Mouse (Mus musculus): ENCODE data around the gene Ppt2.

Gene Ppt2

DNA sequence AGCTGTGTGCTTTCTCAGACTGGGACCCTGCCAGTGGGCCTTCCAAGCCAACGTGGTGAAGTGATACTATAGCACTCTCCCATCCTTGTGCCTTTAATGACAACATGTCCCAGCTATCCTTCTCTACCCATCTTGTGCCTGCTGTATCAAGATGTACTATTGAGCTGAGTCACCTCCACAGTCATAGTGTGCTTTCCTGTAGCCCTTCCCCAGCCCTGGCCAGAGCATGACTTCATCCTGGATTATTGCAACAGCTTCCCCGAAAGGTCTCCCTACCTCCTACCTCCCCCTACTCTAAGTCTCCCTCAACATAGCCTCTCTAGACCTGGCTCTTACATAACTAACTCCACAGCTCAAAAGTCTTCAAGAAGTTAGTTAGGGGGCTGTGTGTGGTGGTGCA lies 7.4 kb upstream of the Ppt2 start:
- no peak for DNase-seq

DNA sequence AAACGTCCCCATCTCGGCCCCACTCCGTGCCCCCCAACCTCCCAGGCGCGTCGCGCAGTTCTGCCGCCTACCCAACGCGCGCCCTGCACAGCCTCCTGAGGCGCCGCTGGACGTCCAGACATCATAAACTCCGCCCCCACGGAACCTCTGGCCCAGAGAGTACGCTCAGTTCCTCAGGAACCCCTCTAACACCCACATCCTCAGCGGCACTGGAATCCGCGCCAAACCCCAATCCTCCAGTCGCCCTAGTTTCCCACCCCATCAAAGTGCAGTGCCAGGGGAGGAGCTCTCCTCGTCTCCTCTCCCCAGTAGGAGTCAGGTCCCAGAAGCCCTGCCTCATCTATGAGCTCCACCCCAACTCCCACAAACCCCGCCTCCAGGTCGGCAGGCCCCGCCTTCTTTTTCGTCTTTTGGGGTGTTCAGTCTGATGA lies 4.0 kb upstream of the Ppt2 start:
- peak; percentile 76 for DNase-seq

DNA sequence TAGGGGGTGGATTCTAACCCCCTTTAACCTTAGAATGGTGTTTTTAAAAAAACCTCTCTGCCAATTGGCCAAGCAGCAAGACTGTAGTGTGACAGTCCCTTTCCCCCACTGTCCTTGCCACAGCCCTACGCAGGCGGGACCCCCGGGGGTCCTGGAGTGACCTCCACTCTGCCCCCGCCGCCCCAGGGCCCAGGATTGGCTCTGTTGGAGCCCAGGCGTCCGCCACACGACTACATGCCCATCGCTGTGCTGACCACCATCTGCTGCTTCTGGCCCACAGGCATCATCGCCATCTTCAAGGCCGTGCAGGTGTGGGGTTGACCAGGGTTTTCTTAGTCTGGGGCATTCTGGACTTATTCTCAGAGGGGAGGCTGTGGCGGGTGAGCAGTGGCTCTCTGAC lies 3.3 kb upstream of the Ppt2 start:
- peak; percentile 19 for DNase-seq

DNA sequence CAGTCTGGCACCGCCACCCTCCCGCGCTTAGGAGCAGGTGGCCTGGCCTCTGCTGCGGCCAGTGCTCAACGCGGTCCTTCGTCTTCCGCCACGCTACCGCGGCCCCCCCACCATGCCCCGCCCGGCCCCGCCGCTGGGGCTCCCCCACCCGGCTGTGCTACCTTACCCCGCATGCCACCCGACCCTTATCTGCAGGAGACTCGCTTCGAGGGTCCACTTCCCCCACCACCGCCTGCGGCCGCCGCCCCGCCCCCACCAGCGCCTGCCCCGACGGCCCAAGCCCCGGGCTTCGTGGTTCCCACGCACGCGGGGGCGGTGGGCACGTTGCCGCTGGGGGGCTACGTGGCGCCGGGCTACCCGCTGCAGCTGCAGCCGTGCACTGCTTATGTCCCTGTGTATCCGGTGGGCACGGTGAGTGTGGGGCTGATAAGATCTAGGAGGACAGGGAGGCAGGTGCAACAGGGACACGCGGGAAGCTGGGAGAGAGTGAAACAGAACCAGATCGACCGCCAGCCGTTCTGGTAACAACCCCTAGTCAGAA lies 2.5 kb upstream of the Ppt2 start:
- DNase-seq: peak; percentile 64

DNA sequence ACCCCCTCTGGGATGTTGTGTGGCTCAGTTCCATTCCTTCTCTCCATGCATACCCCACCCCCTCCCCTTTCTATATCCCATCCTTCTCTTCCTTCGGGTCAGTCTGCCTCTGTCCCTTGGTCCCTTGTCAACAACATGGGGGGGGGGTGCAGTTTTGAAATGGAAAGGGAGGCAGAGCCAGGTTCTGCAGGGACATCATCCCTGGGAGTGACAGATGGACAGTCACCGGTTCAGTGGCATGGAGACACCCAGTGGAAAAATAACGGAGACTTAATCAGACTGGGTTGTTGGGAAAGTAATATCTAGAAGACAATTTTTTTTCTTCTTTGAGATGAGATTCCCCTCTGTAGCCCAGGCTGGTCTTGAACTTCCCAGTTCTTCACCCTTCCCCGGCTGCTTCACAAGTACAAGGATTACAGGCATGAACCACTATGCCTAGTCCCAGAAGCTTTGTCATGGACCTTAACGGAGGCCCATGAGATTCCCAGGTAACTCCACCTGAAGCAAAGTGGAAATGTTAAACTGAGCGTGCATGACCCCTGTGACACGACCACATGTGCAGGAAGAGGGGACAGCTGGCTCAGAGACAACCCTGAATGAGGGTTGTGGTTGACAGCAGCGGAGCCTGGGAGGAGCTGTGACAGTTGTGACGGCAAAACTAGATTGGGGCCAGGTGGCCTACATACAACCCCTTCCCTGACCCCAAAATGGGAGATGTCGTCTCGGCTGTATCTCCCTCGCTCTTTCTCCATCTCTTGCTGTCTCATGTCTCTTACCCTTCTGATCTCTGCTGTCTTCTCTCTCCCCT lies 1.7 kb upstream of the Ppt2 start:
- DNase-seq: peak; percentile 14

DNA sequence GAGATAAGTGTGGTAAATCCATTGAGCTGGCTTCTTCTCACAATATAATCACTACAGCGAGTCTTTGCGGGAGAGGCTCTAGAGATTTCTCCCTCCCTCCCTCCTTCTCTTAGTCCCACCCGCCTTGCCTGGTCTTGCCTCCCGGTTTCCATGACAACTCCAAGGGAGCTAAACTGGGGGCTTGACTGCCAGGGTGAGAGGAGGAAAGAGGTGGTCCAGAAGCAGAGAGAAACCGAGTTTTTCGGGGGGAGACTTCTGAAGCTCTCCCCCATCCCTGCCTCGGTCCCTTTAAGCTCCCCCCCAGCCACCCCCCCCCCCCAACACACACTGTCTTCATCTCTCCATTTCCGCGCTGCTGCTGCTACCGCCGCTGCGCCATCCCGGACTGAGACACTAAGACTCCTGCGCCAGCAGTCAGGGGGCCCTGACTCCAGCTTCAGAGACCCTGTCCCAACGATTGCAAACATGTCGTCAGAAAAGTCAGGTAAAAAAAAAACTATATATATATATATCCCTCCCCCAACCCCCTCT lies 976 bp upstream of the Ppt2 start, which contains the start of gene Prrt1:
Prrt1 (plus strand) TSS at position 313 of the 531 bp plus-strand sequence.
- DNase-seq: peak; percentile 50

DNA sequence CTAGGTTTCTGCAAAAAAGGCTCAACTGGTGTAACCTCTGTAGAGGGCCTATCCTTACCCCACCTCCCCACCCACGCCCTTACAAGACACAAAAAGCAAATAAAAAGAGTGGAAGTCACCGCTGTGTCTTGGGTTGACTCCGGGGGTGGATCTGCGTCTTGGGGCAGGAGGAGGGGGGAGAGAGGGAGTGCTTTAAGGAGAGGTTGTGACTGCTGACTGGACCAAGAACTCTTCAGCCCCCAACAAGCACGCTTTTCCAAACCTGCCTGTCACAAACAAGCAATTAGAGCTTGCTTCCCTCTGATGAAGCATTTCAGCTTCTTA lies 296 bp upstream of the Ppt2 start:
- DNase-seq: peak; percentile 6

DNA sequence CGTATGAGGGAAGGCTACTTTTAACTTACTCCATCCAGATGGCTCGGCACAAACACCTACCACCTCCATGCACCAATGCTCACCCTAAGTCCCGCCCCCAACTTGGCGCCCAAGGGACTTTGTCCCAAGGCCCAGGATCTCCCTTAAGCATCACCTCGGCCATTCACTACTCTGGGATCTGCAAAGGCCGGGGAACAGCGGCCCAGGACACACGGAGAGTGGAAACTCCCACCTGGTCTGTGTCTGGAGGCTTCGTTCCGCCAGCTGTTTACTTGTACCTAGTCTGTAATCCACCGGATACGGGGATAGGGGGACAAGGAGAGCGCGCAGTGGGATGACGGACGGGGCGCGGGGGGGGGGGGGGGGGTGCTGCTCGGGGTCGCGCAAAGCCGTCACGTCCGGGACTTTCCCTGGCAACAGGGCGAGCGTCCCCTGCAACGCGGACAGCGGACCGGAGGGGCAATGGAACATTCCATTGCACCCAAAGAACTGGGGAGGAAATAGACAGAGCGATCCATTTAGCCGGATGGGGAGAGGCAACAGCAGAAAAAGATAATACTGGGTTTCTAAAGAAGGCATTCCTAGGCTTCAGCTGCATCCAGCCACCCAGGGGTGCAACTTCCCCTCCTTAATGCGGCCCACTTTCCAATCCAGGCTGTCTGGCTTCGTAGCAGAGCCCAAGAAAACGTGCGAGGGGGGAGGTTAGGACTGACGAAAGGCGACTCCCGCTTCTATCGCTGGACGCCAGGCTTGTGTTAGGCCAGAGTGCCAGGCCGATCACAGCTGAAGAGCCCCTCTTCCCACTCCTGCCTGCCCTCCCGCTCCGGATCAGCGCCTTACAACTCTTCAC lies 992 bp downstream of the Ppt2 start:
- peak; percentile 87 for DNase-seq

DNA sequence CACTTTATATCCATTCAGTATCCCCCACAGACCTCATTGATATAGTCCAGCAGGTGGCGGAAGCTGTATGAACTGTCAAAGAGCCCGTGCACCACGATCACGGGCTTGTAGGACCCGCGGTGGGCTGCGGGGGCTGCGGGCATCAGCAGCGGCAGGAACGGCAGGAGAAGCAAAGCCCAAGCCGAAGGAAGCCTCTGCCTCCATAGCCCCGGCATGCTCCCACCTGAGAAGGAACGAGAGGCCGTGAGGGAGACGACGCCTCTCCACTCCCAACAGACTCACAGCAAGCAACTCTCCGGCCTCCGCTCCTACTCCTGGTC lies 1.6 kb downstream of the Ppt2 start:
- DNase-seq: peak; percentile 42

DNA sequence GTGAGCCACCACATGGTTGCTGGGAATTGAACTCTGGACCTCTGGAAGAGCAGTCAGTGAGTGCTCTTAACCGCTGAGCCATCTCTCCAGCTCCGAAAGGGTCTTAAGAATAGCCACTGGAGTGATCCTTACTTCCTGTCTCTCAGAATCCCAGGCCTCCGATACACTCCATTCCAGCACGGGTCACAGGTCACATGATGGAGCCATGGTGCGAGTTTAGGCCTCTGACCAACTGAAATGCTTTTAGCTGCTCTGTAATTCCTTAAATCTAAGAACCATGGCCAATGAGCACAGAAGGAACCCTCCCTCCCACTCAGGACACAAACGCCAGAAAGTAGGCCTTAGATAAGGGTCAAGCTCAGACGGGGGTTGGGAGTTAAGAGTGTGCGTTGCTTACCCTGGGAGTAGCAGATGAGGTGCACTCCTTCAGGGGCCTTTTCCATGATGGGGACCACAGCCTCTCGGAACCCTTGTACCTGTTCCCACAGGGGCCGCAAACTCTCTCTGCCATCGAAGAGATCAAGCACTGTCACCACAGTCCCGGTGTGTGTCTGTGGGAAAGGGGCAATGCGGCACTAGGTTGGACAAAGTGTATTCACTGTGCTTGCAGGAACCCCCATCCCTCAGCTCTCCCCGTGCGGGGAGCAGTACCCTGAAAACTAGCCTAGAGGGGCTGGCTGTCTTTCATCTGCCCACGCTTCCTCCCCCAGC lies 2.1 kb downstream of the Ppt2 start:
- no peak for DNase-seq

DNA sequence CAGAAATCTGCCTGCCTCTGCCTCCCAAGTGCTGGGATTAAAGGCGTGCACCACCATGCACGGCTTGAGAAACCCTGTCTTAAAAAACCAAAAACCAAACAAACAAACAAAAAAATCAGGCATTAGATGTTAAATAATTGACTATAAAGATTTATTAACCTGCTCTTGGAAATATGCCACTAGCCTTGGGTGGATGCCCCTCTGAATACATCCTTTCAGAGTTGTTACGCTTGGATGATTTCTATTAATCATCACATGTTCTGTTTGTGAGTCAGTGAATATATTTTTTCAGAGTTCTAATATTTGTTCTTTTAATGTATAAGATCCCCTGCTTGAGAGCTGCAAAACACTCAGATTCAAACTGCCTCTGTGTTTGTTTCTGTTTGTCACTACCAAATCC lies 3.3 kb downstream of the Ppt2 start:
- DNase-seq: no peak

DNA sequence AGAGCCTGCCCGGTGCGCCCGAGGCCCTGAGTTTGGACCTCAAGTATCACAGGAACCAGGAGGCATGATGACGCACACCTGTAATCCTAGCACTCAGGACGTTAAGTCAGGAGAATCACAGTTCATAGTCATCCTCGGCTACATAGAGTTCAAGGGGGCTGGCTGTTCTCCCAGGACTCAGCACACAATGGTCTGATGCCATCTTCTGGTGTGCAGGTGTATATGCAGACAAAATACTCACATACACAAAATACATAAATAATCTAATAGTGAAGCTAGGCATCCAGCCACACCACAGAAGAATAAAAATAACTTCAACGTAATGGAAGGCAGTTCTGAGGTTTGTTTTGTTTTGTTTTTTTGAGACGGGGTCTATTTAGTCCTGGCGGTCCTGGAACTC lies 5.1 kb downstream of the Ppt2 start:
- peak; percentile 2 for DNase-seq

DNA sequence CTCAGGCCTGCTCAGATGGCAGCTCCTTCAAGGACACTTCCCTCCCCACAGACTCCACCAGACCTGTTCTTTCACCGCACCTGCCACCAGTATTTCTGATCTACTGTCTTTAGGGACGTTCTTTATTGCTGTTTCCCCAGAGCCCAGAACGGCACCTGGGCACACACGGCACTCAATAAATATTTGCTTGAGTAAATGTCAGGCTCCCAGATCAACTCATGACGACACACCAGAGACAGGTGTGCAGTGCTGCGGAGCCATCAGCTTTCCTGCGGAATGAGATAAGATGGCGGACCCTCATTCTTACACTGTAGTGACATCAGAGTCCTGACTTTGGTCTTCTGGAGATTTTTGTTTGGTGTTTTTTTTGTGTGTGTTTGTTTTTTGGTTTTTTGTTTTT lies 7.3 kb downstream of the Ppt2 start:
- no peak for DNase-seq

DNA sequence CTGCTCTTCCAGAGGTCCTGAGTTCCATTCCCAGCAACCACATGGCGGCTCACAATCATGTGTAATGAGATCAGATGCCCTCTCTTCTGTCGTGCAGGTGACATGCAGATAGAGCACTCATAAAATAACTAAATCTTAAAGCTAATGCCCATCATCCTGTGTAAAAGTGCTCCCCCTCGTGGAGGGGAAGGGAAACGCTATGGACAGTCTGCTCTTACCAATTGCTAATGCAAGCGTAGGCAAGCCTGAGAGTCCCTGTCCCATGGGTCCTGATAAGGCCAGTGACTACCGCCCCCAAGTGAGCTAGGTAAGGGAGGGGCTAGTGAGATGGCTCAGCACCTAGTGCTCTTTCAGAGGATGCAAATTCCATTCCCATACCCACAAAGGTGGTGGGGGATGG lies 9.3 kb downstream of the Ppt2 start:
- peak; percentile 42 for DNase-seq

DNA sequence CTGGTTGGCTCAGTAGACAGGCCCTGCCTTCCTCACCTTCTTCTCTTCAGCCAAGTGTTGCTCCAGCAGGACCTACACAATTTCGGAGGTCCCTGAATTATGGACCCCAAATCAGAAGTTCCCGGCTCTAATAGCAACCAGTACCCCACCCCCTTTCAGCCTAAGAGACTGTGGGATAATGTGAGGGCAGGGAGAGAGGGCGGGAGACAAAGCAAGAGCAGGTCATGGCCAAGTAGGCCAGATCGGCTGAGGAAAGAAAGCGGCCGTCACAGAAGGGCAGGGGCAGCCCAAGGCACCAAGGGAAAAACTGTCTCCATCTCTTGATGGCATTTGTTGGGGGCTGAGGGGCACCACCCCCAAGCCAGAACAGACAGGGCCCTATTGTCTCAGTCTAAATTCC lies 12.4 kb downstream of the Ppt2 start, which contains the start of gene Egfl8:
Egfl8 (minus strand) TSS at position 101 of the 400 bp plus-strand sequence.
- DNase-seq: no peak

DNA sequence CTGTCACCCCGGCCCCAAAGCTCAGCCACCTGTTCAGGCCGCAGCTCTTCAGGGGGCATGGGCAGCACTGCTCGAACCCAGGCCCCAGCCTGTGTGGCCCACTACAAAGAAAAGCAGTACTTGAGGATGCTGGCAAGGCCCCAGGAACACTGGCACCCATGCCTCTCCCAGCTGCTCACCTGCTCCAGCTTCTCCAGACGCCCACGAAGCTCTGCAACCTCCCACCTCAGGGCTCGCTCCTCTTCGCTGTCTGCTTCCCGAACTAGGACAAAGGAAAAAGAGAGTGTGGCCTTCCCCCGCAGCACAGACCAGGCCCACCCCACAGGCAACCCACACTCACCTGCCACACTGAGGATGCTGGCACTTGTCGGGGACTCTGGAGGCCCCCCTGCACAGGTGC lies 14.5 kb downstream of the Ppt2 start:
- DNase-seq: no peak

DNA sequence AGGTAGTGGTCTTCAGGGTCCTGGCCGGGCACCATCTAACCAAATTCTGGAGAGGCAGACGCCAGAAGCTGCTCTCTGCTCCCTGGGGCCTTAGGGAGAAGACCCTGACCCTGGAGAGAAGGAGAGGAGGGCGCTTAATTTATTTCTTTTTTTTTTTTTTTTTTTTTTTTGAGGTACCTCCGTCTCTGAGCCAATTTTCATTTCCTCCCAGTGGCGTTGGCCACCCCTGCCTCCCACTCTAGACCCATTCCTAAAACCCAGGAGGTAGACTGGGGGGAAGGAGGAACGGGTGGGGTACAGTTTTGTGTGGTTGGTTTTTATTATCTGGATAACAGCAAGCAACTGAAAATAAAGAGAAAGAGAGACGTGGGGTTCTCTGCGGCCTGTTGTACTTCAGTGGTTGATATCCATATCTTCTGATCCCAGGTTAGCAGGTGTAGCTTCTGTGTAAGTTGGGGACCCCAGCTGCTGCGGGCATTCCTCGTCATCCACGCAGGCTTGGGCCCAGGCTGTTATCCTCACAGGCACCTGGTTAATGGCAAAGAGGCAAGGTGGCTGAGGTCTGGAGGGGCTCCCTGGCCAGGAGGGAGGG lies 15.2 kb downstream of the Ppt2 start:
- DNase-seq: no peak

DNA sequence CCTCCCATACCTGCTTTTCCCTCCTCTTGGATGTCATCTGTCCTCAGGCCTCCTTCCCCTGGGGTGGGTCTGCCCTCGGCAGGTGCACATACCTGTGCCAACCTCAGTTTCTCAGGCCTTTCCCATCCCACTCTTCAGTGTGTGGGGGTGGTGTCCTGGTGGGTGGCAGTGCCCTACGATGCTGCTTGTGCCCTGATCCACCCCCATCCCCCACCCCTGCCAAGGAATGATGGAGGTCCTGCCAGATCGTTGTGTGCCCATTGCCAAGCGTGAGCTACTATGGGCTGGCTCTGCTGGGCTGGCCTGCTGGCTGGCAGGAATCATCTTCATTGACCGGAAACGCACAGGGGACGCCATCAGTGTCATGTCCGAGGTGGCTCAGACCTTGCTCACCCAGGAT lies 17.3 kb downstream of the Ppt2 start:
- DNase-seq: no peak

DNA sequence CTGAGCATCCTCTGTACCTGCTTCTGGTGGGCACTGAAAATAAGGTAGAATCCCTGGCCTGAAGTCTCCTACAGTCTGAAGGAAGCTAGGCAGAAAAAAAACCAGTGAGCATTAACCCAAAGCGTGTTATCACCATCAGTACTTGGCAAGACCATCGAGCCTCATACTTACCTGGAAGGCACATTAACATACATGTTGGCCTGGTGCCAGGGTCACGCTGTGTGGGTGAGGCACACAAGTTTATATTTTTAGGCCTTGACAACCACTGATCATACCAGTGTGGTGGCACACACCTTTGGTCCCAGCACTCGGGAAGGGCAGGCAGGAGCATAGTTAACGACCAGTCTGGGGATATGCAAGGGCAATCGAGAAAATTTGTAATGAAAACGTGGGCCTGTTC lies 20.3 kb downstream of the Ppt2 start:
- no peak for DNase-seq

DNA sequence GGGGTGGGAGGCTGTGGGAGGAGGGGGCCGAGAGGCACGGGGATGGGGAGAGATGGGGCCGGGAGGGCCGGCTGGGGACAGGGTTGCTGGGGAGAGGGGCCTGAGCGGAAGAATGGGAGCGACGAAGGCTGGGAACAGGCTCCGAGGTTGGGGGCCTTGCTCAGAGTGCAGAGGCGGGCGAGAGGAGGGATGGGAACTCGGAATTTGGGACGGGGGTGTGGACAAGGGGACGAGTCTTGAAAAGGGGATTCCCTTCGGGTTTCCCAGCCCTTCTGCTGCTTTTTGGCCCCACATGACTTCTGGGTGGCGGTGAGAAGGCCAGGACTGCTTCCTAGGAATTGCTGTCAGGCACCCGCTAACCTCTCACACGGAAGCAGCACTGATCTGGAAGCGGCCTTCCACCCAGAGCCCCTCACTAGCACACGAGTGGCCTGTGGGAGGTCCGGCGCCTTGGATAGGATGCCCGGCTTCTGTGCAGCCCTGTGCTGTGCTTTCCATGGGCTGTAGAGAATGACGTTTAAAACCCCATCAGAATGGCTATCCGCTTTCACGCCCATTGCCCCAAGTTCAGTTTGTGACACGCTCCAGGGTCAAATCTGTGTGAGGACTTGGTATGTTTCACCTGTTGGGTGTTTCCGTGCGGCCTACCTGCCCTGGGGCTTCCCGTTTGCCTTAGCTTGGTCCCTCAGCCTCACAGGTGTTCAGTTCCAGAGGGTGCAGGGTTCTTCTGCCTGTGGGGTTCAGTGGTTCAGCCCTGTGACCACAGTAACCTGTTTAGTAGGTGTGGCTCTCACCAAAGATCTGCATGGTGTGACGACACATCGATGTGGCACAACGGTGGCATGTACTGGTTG lies 21.9 kb downstream of the Ppt2 start:
- DNase-seq: peak; percentile 43

DNA sequence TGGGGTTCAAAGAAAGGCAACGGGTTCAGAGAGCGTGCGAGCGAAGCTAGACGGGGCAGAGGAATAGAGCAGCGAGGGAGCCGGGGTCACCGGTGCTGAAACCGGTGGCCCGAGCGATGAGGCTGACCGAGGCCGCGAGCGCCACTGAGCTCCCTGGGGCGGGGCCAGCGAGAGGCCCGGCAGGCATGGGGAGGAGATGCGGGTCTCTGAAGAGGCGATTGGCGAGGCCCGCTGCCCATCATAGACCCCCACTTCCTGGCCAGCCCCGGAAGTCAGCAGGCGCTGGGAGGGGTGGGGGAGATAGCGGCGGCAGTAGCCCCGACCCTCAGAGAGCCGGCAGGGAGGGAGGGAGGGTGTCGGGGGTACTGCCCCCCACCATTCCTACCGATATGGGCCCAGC lies 22.7 kb downstream of the Ppt2 start:
- DNase-seq: peak; percentile 99
